Mouse (Mus musculus): ENCODE results near the gene Mrps10. TPM values are rescaled to one million over a fixed set of nuclear protein-coding genes. Genes with fewer than 3 reads are reported as not detected.
"Not testable (repeated sequence)": the region's sequence is repeated elsewhere in the genome, so short reads cannot be mapped to it uniquely, and the experiment has no call there.

Mrps10 gene
- 73.1 and 77.4 TPM in 2 replicates for polyA plus RNA-seq (2015; fragmentation: Nextera tagmentation; extraction: Ambion mirVana)

GRCm38 (mm10) chr17:47368401-47369086, at the start of gene Mrps10:
TSS of gene Mrps10 (plus strand) at chr17:47368887.
- 3% methylated on average over 35 of the region's 35 CpGs for WGBS
- ATAC-seq (ENCODE audit: insufficient read depth, low FRiP score, low read depth), result peak; percentile 83; the same call in 1 of the 2 replicates

DNA sequence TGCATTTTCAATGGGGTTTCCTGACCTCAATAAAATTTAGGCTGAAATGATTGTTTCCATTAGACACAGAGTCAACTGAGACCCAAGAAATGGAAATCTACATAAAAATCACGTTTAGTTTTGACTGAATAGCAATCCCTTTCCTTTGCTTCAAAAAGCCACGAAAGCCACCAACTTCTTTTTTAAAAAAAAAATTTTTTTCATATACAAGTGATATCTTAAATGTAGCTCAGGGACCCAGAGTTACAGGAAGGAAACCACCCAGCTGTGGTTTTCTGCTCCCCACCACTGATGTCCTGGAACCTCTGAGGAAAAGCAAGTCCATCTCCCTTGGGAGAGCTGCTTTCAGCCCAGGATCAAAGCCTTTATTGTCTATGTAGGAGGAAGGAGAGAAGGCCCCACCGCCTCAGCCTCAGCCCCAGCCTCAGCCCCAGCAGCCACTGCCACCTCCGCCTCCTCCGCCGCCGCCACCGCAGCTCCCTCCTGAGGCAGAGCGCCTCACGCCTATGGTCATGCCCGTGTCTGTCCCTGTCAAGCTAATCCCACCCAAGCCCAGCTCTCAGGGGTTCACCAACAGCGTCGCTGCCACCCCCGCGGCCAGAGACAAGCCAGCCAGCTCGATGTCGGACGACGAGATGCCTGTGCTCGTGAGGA, 49.6 kb upstream of the Mrps10 start:
- no peak for ATAC-seq (ENCODE audit: insufficient read depth, low FRiP score, low read depth)
- Histone ChIP-seq H3K4me2 (no peak overlapping the region), H3K36me3 (peaks cover 36% of the 10 kb centered on the region), H3K27ac (no peak overlapping the region), H3K4me1 (no peaks in the 10 kb centered on the region), H3K27me3 (replicated peaks) (no peaks in the 10 kb centered on the region), H3K4me3 (replicated peaks) (no peak overlapping the region), H3K9me3 (no peaks in the 10 kb centered on the region), H3K9ac (no peak overlapping the region)
- WGBS, result 75% methylated on average over 20 of the region's 20 CpGs

More at GRCm38 (mm10) chr17:47368401-47369086, at the start of gene Mrps10:
- Histone ChIP-seq H3K36me3 (peaks cover 13% of the 10 kb centered on the region), H3K9me3 (no peaks in the 10 kb centered on the region), H3K27ac (peak within 1 kb of the TSS; percentile 61), H3K9ac (peak within 1 kb of the TSS; percentile 63), H3K27me3 (replicated peaks) (no peaks in the 10 kb centered on the region), H3K4me1 (peaks cover 5% of the 10 kb centered on the region; the same call in 1 of the 2 replicates), H3K4me3 (replicated peaks) (peak within 1 kb of the TSS; percentile 87), H3K4me2 (peak within 1 kb of the TSS; percentile 87)

GRCm38 (mm10) chr17:47319761-47320160, 48.9 kb upstream of the Mrps10 start:
- no peak for ATAC-seq (ENCODE audit: insufficient read depth, low FRiP score, low read depth)
- no peak overlapping the region for H3K4me3 ChIP-seq (replicated peaks)
- WGBS, result 84% methylated on average over 12 of the region's 12 CpGs
- peaks cover 30% of the 10 kb centered on the region for H3K36me3 ChIP-seq
- H3K27ac ChIP-seq, result no peak overlapping the region
- no peaks in the 10 kb centered on the region for H3K4me1 ChIP-seq
- no peaks in the 10 kb centered on the region for H3K9me3 ChIP-seq
- no peak overlapping the region for H3K9ac ChIP-seq
- H3K27me3 ChIP-seq (replicated peaks), result no peaks in the 10 kb centered on the region
- H3K4me2 ChIP-seq, result no peak overlapping the region

GRCm38 (mm10) chr17:47322128-47322990, 46.3 kb upstream of the Mrps10 start:
- Histone ChIP-seq H3K4me2 (no peak overlapping the region; the same call in 1 of the 2 replicates), H3K36me3 (peaks cover 29% of the 10 kb centered on the region), H3K4me3 (replicated peaks) (no peak overlapping the region), H3K4me1 (no peaks in the 10 kb centered on the region), H3K9ac (no peak overlapping the region), H3K9me3 (no peaks in the 10 kb centered on the region), H3K27ac (peak overlapping the region; percentile 62), H3K27me3 (replicated peaks) (no peaks in the 10 kb centered on the region)
- no peak for ATAC-seq (ENCODE audit: insufficient read depth, low FRiP score, low read depth)
- 76% methylated on average over 22 of the region's 22 CpGs for WGBS

DNA sequence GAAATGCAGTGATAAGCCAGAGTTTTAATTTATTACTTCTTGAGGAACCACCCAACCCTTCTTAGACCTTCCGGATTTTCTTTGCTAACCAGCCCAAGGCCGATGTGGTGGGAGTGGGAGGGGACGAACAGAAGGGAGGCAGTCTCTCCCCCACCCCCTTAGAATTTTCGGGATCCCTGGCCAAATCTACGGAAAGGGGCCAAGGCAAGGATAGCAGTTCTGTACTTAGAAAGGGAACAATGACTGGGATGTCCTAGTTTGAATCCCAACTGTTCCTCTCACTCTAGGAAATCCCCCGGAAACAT, 45.7 kb upstream of the Mrps10 start:
- no peaks in the 10 kb centered on the region for H3K27me3 ChIP-seq (replicated peaks)
- no peak overlapping the region for H3K9ac ChIP-seq
- no peak; the same call in 1 of the 2 replicates for ATAC-seq (ENCODE audit: insufficient read depth, low FRiP score, low read depth)
- peaks cover 24% of the 10 kb centered on the region for H3K36me3 ChIP-seq
- no peaks in the 10 kb centered on the region for H3K4me1 ChIP-seq
- no peak overlapping the region for H3K4me2 ChIP-seq
- 67% methylated on average over 6 of the region's 6 CpGs for WGBS
- H3K4me3 ChIP-seq (replicated peaks), result no peak overlapping the region
- H3K27ac ChIP-seq, result peak overlapping the region; percentile 62
- no peaks in the 10 kb centered on the region for H3K9me3 ChIP-seq

- no peaks in the 10 kb centered on the region for H3K27me3 ChIP-seq (replicated peaks)
- H3K4me1 ChIP-seq, result no peaks in the 10 kb centered on the region
- no peak for ATAC-seq (ENCODE audit: insufficient read depth, low FRiP score, low read depth)
- H3K36me3 ChIP-seq, result peaks cover 13% of the 10 kb centered on the region
- no peak overlapping the region for H3K4me3 ChIP-seq (replicated peaks)
- H3K9ac ChIP-seq, result no peak overlapping the region
- no peak overlapping the region for H3K4me2 ChIP-seq
- no peak overlapping the region for H3K27ac ChIP-seq
- H3K9me3 ChIP-seq, result no peaks in the 10 kb centered on the region
- 93% methylated on average over 12 of the region's 12 CpGs for WGBS
These were observed 41.1 kb upstream of the Mrps10 start for GRCm38 (mm10) chr17:47327559-47327958.

DNA sequence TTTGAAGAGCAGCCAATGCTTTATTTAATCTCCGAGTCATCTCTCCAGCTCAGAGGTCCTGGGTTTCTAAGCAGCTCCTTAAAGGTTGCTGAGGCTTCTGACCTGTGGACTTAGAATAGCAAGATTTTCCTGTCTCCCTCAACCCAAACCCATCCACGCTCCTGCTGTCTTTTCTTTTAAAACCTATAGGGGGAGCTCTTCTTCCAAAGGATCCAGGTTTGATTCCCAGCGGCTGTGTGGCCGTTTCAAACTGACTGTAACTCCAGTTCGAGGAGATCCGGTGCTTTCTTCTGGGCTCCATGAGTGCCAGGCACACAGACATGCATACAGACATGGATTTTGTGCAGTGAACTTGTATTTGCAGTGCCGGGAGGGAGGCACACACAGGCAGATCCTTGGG, 40.7 kb upstream of the Mrps10 start:
- Histone ChIP-seq H3K36me3 (peaks cover 13% of the 10 kb centered on the region), H3K9me3 (no peaks in the 10 kb centered on the region), H3K4me3 (replicated peaks) (no peak overlapping the region), H3K27me3 (replicated peaks) (no peaks in the 10 kb centered on the region), H3K4me2 (no peak overlapping the region), H3K4me1 (no peaks in the 10 kb centered on the region), H3K9ac (no peak overlapping the region), H3K27ac (no peak overlapping the region)
- 65% methylated on average over 7 of the region's 7 CpGs for WGBS
- no peak for ATAC-seq (ENCODE audit: insufficient read depth, low FRiP score, low read depth)

- no peaks in the 10 kb centered on the region for H3K27me3 ChIP-seq (replicated peaks)
- H3K27ac ChIP-seq, result no peak overlapping the region
- no peak overlapping the region for H3K4me2 ChIP-seq
- ATAC-seq (ENCODE audit: insufficient read depth, low FRiP score, low read depth), result no peak
- 67% methylated on average over 26 of the region's 26 CpGs for WGBS
- no peak overlapping the region for H3K9ac ChIP-seq
- no peaks in the 10 kb centered on the region for H3K4me1 ChIP-seq
- no peaks in the 10 kb centered on the region for H3K9me3 ChIP-seq
- peaks cover 13% of the 10 kb centered on the region for H3K36me3 ChIP-seq
- H3K4me3 ChIP-seq (replicated peaks), result no peak overlapping the region
These were observed 39.9 kb upstream of the Mrps10 start for GRCm38 (mm10) chr17:47328552-47329343.

DNA sequence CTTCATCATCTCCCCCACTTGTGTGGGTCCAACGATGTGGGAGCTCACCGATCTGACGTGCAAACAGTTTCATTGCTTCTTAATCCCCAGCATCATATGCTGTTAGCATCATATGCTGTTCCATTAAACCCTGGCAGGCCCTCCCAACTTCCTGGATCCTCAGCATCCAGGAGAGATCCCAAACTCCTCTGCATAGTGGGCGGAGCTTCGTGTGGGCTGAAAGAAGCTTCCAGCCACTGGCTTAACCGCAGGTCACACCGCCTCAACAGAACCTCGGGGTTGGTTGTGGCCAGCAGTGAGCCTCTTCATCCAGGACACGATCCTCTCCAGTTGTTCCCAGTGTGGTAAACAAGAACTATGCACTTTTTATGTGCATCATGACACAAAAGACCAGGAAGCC, 38.1 kb upstream of the Mrps10 start:
- Histone ChIP-seq H3K27ac (no peak overlapping the region), H3K4me2 (no peak overlapping the region), H3K36me3 (peaks cover 18% of the 10 kb centered on the region), H3K4me1 (no peaks in the 10 kb centered on the region), H3K4me3 (replicated peaks) (no peak overlapping the region), H3K27me3 (replicated peaks) (no peaks in the 10 kb centered on the region), H3K9ac (no peak overlapping the region), H3K9me3 (no peaks in the 10 kb centered on the region)
- 91% methylated on average over 9 of the region's 9 CpGs for WGBS
- ATAC-seq (ENCODE audit: insufficient read depth, low FRiP score, low read depth), result no peak

GRCm38 (mm10) chr17:47332001-47332611, 36.6 kb upstream of the Mrps10 start:
- peak; percentile 51; the same call in 1 of the 2 replicates for ATAC-seq (ENCODE audit: insufficient read depth, low FRiP score, low read depth)
- H3K4me2 ChIP-seq, result no peak overlapping the region
- no peak overlapping the region for H3K27ac ChIP-seq
- H3K27me3 ChIP-seq (replicated peaks), result no peaks in the 10 kb centered on the region
- H3K9ac ChIP-seq, result no peak overlapping the region
- H3K36me3 ChIP-seq, result peaks cover 7% of the 10 kb centered on the region
- H3K4me3 ChIP-seq (replicated peaks), result no peak overlapping the region
- no peaks in the 10 kb centered on the region for H3K9me3 ChIP-seq
- H3K4me1 ChIP-seq, result no peaks in the 10 kb centered on the region
- WGBS, result 71% methylated on average over 12 of the region's 12 CpGs

- not testable (repeated sequence) for H3K4me2 ChIP-seq; H3K9ac ChIP-seq; H3K4me1 ChIP-seq; H3K9me3 ChIP-seq; H3K27me3 ChIP-seq (replicated peaks); H3K36me3 ChIP-seq; ATAC-seq (ENCODE audit: insufficient read depth, low FRiP score, low read depth); H3K4me3 ChIP-seq (replicated peaks); H3K27ac ChIP-seq
- 50% methylated on average over 5 of the region's 5 CpGs for WGBS
These were observed 36.0 kb upstream of the Mrps10 start for GRCm38 (mm10) chr17:47332664-47333063.

Data from stomach, embryonic 15.5 days (tissue).